Mouse (Mus musculus) CD4-positive, CD25-positive, alpha-beta regulatory T cell, adult 2 months (primary cell): ENCODE data around the gene Hoxa6.
A peak's percentile ranks its signal among the peaks of the same experiment; 100 is the strongest.

Experiments used
- DNase-seq: peaks from one replicate; pipeline ENCODE4 v3.0.0-alpha.2; 2012; ENCODE audit warnings: low read depth, low spot score

Gene Hoxa6

DNA sequence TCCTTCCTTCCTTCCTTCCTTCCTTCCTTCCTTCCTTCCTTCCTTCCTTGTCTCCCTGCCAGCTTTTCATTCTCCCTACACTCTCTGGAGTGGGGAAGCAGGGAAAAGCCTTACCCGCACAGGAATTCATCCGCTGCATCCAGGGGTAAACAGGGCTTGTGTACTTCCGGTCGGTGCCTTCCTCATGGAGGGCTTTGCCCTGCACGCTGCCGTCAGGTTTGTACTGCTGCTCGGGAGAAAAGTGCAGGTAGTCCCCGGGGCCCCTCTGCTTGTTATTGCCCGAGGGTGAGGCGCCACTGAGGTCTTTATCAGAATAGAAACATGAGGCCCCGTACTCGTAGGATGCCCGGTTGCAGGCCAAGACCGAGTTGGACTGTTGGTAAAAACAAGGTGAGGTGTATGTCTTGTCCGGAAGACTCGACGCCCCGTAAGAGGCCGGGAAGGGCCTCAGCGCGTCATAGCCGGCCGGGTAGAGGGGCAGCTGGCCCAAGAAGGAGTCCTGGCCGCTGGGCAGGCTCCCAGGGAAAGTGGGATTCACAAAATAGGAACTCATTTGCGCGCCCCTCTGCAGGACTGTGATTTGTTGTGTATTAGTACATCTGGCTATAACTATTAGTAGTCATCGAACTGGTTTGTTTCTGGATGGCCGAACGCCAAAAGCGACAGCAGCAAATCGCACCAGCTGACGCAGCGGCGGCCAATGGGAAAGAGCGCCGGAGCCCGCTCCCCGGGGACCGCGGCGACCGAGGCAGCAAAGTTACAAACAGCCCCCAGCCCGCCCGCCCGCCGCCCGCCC is at the start of gene Hoxa6:
Gene Hoxa6 (minus strand): TSS at position 651 of the 796 bp plus-strand sequence.
- no peak for DNase-seq

DNA sequence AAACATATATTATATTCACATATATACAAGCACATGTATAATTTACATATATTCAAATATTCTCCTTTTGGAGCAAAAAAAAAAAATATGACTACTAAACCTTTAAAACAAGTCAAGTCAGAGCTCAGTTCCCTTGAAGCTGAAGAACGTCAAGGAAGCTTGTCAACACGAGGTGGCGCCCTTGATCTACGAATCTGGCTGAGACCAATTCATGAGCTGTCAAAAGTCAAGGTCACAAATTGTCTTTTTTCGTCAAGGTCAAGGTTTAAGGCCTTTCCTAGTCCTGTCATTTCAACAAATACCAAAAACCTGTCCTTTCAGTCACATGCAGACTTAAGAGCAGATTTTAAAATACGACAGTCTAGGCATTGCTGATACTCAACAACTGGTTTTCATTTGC is 48.4 kb upstream of the Hoxa6 start:
- DNase-seq, result peak; percentile 91

GRCm38 (mm10) chr6:52253511-52254500 is 45.3 kb upstream of the Hoxa6 start:
- peak; percentile 45 for DNase-seq

GRCm38 (mm10) chr6:52252775-52253376 is 44.4 kb upstream of the Hoxa6 start:
- no peak for DNase-seq

- DNase-seq, result no peak
Measured at GRCm38 (mm10) chr6:52252016-52252774, 43.7 kb upstream of the Hoxa6 start.

DNA sequence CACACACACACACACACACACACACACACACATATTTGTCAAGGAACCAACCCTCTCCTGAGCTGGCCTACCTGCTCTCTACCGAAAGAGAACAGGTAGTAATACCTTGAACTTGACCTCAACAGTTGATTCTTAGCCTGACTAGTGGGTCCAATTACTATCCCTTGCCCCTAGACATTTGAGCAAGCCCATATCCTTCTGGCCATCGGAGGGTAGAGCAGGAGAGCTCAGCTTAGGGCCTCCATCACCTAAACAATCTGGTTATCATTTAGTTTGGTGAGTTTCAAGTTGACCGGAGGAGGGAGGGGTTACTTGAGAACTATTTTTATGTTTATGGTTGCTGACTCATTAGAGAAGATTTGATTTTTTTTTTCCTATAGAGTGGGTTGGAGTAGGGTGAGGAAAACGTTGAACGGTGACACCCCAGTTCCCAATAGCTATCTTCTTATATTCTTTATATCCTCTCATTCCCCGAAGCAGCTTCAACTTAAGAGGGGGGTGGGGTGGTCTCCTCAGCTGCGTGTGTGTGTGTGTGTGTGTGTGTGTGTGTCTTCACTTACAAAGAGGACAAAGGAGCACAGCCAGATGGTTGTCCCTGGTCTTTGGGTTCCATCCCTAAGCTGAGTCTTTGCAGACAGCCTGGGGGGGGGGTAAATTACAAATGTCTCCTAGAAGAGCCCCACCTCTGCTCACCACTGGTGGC is 42.8 kb upstream of the Hoxa6 start:
- DNase-seq, result no peak

DNA sequence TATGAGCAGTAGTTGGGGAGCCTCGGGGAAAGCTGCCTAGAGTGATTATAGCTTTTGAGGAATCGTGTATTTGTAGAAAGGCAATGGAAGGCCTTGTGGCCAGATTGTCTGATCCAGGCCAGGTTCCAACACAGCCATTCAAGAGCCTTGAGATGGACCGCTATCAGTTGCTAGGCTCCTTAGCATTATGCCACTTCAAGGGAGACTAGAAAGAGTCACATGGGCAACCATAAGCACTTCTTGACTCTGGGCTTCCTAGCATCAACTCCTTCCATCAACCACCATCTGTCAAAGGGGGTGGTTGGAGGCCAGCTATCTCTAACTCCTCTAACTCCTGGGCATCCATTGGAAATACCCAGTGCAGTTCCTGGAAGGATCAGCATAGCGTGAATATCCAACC is 41.3 kb upstream of the Hoxa6 start:
- DNase-seq, result no peak

DNA sequence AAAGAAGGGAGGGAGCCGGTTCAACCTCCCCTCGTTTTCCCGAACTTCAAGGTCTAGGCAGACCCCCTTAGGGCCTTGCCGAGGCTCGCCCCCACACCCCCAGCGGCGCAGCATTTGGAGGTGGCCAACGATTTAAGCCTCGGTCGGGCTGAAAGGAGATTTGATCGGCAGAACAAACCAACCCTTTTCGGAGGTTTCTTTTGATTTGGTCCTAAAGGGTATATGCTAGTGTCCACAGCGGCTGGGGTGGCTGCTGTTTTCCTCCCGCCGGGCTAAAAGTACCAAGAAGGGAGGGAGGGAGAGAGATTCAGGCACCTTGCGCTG is 40.9 kb upstream of the Hoxa6 start:
- DNase-seq, result no peak

DNA sequence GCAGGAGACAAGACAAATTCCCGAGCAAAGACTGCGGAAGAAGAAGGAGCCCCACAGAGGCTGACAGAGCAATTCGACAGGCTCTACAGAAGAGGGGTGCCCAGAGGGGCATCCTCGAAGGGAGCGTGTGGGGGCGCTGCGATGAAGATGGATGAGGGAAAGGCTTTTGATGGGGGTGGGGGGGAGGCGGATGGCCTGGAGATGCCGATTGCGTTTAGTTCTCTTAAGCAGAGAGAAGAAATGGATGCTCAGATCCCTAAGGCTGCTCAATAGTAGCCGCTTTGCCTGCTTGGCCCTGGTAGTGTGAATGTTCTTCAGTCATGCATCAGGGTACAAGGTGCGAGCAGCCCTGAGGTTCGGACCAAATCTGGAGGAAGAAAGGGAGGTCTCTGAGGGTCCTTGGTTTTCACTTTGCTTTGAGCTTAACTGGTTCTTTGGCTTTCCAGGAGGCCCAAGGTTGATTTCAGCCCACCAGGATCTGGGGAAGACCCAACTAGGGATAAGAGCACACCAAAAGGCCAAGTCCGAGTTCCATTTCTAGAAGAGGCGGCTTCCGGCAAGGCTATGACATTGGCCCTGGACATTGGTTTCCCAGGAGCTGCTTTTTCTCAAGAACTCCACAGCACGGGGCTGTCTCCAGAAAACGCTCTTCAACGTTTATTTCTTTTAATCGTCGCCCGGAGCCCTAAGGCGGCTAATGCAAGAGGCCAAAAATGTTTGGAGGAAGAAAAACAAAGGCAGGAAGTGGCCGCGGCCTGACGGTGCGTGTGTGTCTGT is 40.3 kb upstream of the Hoxa6 start:
- no peak for DNase-seq

GRCm38 (mm10) chr6:52247766-52248637 is 39.5 kb upstream of the Hoxa6 start:
- DNase-seq, result no peak

DNA sequence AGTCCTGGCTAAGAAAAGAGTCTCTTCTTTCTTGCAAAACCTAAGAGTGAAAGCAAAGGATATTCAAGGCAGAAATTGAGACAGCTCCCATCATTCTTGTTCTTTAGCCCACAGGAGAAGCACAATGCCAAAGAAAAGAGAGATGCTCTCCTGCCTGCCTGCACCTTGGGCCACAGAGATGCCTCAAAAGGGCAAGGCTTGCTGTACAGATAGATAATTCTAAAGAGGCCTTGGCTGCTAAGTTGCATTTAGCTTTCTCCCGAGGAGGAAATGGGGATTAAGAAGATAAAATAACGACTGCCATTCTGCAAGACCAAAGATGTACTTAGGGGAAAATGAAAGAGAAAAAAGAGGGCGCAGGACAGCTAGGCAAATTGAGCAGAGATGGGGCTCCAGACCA is 38.4 kb upstream of the Hoxa6 start:
- DNase-seq, result no peak

GRCm38 (mm10) chr6:52246403-52246803 is 37.9 kb upstream of the Hoxa6 start:
- no peak for DNase-seq

DNA sequence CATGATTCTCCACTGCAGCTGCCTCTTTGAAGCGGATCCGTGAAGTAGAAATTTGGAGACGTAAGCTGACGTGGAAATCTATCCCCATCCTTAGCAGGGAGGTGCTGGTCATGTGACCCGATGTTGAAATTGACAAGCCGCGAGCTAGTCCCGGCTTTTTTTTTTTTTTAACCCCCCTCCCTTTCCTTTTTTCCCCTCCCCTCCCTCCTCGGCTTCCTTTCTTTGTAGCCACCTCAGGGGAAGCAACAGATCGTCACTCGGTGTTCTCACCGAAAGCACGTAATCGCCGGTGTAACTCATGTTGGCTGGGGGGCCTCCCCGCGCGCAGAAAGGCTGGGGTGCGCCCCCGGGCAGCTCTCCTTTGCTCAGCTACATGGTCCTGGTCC is 37.2 kb upstream of the Hoxa6 start, which contains the start of gene Hoxa11:
Gene Hoxa11 (minus strand): TSS at position 54 of the 386 bp plus-strand sequence.
- peak; percentile 43 for DNase-seq

DNA sequence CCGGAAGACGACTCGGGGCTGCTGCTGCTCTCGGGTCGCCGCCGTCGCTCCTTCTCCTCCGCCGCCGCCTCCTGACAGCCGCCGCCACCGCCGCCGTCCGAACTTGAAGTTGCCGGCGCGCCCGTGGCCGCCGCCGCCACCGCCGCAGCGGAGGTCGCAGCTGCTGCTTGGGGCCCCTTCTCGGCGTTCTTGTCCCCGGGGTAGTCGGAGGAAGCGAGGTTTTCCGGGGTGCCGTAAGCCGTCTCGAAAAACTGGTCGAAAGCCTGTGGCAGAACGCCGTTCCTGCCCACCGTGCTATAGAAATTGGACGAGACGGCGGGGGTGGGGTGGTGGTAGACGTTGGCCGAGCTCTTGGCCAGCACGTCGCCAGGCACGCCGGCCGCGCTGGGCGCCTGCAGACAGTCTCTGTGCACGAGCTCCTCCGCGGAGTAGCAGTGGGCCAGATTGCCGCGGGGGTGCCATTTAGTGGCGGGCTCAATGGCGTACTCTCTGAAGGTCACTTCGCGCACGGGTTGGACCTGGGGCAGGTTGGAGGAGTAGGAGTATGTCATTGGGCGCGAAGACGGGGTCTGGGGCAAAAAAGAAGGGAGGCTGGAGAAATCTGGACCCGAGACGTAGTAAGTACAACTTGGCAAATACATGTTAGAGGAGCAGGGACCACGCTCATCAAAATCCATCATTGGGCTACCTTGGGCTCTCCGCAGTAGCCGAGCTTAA is 36.7 kb upstream of the Hoxa6 start:
- peak; percentile 41 for DNase-seq

- DNase-seq, result no peak
Measured at GRCm38 (mm10) chr6:52244471-52245039, 36.0 kb upstream of the Hoxa6 start.

- no peak for DNase-seq
Measured at GRCm38 (mm10) chr6:52243681-52244121, 35.2 kb upstream of the Hoxa6 start.

- no peak for DNase-seq
Measured at GRCm38 (mm10) chr6:52242801-52243332, 34.3 kb upstream of the Hoxa6 start.
